Mouse (Mus musculus) liver, embryonic 15.5 days (tissue): Measurements from ENCODE around the gene Kif24. TPM values are rescaled to one million over a fixed set of nuclear protein-coding genes. Genes with fewer than 3 reads are reported as not detected.

Experiments used
- ATAC-seq: fragments of 200-750 bp; cut with Nextera tagmentation; 2 replicates; pipeline ENCODE4 v1.8.0; 2017; ENCODE audit warnings: moderate number of reproducible peaks, mild to moderate bottlenecking, moderate library complexity; ENCODE audit not compliant: insufficient read depth
- H3K27ac ChIP-seq: fragments of 300-500 bp; sonication (generic); replicated peaks from 2 replicates; pipeline ENCODE4 v1.5.1; 2015; ENCODE audit warnings: mild to moderate bottlenecking, inconsistent platforms
- H3K27me3 ChIP-seq: fragments of 300-500 bp; sonication (generic); 2 replicates; pipeline ENCODE4 v1.6.1; 2015; ENCODE audit warnings: mild to moderate bottlenecking, inconsistent platforms
- H3K36me3 ChIP-seq: fragments of 300-500 bp; sonication (generic); replicated peaks from 2 replicates; pipeline ENCODE4 v1.6.1; 2015; ENCODE audit warnings: moderate library complexity, mild to moderate bottlenecking, inconsistent platforms
- H3K4me1 ChIP-seq: fragments of 300-500 bp; sonication (generic); replicated peaks from 2 replicates; pipeline ENCODE4 v1.6.1; 2015; ENCODE audit warnings: inconsistent platforms
- H3K4me2 ChIP-seq: fragments of 300-500 bp; sonication (generic); 2 replicates; pipeline ENCODE4 v1.6.1; 2015; ENCODE audit warnings: moderate library complexity, mild to moderate bottlenecking, inconsistent platforms
- H3K4me3 ChIP-seq: fragments of 300-500 bp; sonication (generic); replicated peaks from 2 replicates; pipeline ENCODE4 v1.5.1; 2015; ENCODE audit warnings: mild to moderate bottlenecking, inconsistent platforms
- H3K9ac ChIP-seq: fragments of 300-500 bp; sonication (generic); 2 replicates; pipeline ENCODE4 v1.6.1; 2015; ENCODE audit warnings: moderate library complexity, mild to moderate bottlenecking, inconsistent platforms
- H3K9me3 ChIP-seq: fragments of 300-500 bp; sonication (generic); replicated peaks from 2 replicates; pipeline ENCODE4 v1.6.1; 2016; ENCODE audit warnings: inconsistent platforms
- WGBS: fragments of 180-500 bp; shearing (Covaris S2); methylation state at CpG from one replicate; pipeline ENCODE4 v1.1.7; 2015; ENCODE audit warnings: mixed read lengths; ENCODE audit not compliant: insufficient replicate concordance; 5-methylcytosine and 5-hydroxymethylcytosine counted together
- polyA plus RNA-seq: library from polyadenylated mRNA; unstranded; fragments of >200 nt; fragmentation: Nextera tagmentation; extraction: Ambion mirVana; gene quantifications from 2 replicates; pipeline ENCODE4 v1.2.1, GENCODE M21; 2015

Kif24 gene
- polyA plus RNA-seq, 1 experiment from 2014 or later: 5.5 TPM

DNA sequence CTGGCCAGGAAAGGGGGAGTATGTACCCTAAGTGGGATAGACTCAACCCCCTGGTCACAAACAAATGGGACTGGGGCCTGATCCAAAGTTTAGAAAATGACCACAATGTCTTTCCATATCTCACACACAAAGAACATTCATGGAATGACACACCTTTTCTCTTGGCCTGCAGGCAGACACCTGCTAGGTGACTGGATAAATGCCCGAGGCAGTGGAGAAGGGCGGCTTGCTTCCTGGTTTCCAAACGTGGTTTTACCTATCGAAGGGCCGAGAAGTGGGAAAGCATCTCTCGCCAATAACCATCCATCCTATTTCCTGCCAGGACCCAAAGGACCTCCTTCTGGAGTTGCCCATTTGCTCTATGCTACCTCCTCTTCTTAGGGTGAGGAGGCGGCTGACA lies 28.3 kb upstream of the Kif24 start:
- Histone ChIP-seq H3K27ac (no peak overlapping the region), H3K4me3 (no peak overlapping the region), H3K36me3 (no peaks in the 10 kb centered on the region), H3K4me2 (no peak overlapping the region), H3K4me1 (peaks cover 17% of the 10 kb centered on the region), H3K9ac (no peak overlapping the region), H3K27me3 (peaks cover 37% of the 10 kb centered on the region), H3K9me3 (no peaks in the 10 kb centered on the region)
- whole genome bisulfite sequencing: 57% methylated on average over 7 of the region's 7 CpGs
- ATAC-seq: no peak

DNA sequence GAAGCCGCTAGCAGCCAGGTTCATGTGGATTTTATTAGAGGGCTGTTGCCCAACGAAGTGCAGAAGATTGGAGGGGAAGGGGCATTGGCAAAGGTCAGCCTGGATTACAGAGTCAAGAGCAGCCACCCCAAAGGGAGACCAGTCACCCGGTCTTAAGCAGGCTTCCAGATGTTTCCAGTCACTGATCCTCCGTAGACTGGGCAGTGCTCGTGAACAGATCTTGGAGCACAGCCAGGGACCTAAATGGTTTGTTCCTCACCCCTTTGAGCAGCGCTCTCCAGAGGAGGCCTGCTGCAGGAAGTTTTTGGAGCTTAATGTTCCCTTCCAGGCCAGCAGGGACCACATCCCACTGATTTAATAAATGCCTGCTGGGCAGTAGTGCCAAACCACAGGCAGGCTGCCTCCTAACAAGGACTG lies 16.9 kb upstream of the Kif24 start:
- Histone ChIP-seq H3K4me3 (no peak overlapping the region), H3K9me3 (no peaks in the 10 kb centered on the region), H3K4me2 (no peak overlapping the region), H3K27ac (no peak overlapping the region), H3K36me3 (peaks cover 3% of the 10 kb centered on the region; the same call in 1 of the 2 replicates), H3K4me1 (no peaks in the 10 kb centered on the region), H3K9ac (no peak overlapping the region), H3K27me3 (no peaks in the 10 kb centered on the region)
- ATAC-seq: no peak
- whole genome bisulfite sequencing: 69% methylated on average over 6 of the region's 6 CpGs

DNA sequence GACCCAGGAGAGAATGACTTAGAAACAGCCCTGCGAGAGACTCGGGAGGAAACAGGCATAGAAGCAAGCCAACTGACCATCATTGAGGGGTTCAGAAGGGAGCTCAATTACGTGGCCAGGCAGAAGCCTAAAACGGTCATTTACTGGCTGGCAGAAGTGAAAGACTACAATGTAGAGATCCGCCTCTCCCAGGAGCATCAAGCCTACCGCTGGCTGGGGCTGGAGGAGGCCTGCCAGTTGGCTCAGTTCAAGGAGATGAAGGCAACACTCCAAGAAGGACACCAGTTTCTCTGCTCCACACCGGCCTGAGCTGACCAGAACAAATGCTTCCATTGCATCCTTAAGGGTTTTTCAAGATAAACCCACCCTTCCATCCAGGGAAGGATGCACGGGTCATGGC lies 15.6 kb upstream of the Kif24 start:
- Histone ChIP-seq H3K27ac (no peak overlapping the region), H3K4me2 (no peak overlapping the region)
- no peak for ATAC-seq

DNA sequence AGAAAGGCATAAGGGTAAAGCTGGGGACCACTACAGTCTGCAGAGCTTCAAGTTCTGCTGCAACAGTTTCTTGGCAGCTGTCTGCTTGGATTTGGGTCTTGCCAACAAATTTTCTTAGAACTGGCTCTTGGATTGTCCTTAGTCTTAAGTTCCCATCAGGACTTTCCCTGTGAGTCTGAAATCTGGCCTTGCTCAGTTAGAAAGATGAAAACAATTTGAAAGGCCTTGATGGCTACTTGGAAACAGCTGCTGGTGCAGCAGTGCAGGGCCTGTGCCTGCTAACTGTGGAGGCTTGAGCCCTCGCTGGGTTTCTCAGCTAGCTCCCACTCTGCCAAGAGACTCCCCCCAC lies 14.7 kb upstream of the Kif24 start:
- Histone ChIP-seq H3K27ac (no peak overlapping the region), H3K4me3 (no peak overlapping the region), H3K4me1 (no peaks in the 10 kb centered on the region), H3K36me3 (peaks cover 3% of the 10 kb centered on the region; the same call in 1 of the 2 replicates), H3K9ac (no peak overlapping the region), H3K9me3 (no peaks in the 10 kb centered on the region), H3K27me3 (no peaks in the 10 kb centered on the region), H3K4me2 (no peak overlapping the region)
- WGBS: 76% methylated on average over 1 of the region's 1 CpGs
- ATAC-seq: no peak

More for the DNA sequence above, 15.6 kb upstream of the Kif24 start:
- Histone ChIP-seq H3K27me3 (no peaks in the 10 kb centered on the region), H3K9ac (no peak overlapping the region), H3K4me1 (no peaks in the 10 kb centered on the region), H3K36me3 (peaks cover 3% of the 10 kb centered on the region; the same call in 1 of the 2 replicates), H3K4me3 (no peak overlapping the region), H3K9me3 (no peaks in the 10 kb centered on the region)
- WGBS: 68% methylated on average over 8 of the region's 8 CpGs

DNA sequence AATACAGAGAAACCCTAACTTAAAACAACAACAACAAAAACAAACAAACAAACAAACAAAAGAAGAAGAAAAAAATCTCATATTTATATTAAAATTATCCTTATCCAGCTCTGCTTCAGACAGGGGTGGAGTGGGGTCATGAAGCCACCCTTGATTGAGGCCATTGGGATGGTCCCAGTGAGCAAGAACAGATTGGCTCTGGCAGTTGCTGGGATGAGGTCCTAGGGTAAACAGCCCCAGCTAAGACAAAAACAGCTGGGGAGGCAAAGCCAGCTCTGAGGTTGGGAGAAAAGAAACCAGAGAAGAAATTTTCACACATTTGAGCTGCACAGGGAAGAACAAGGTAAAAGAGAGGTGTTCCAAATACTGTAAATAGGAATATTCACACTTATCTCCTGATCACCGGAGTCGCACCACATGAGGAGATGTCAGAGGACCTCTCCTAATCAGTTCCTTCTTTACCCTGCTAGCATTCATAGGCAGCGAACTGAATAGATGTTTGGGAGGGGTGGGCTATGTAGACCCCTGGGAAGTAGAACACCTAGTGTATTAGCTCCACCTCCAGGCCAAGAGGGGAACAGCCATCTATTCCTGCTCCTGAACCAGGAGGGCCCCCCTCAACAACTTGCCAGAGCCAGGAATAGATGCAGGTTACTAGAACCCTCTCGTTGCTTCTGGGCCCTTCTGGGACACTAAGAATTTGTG lies 14.2 kb upstream of the Kif24 start:
- peaks cover 3% of the 10 kb centered on the region; the same call in 1 of the 2 replicates for H3K36me3 ChIP-seq
- no peaks in the 10 kb centered on the region for H3K4me1 ChIP-seq
- no peak overlapping the region for H3K4me2 ChIP-seq
- no peak overlapping the region for H3K27ac ChIP-seq
- WGBS: 60% methylated on average over 4 of the region's 4 CpGs
- H3K27me3 ChIP-seq: no peaks in the 10 kb centered on the region
- no peak overlapping the region for H3K9ac ChIP-seq
- H3K9me3 ChIP-seq: no peaks in the 10 kb centered on the region
- no peak for ATAC-seq
- H3K4me3 ChIP-seq: no peak overlapping the region

DNA sequence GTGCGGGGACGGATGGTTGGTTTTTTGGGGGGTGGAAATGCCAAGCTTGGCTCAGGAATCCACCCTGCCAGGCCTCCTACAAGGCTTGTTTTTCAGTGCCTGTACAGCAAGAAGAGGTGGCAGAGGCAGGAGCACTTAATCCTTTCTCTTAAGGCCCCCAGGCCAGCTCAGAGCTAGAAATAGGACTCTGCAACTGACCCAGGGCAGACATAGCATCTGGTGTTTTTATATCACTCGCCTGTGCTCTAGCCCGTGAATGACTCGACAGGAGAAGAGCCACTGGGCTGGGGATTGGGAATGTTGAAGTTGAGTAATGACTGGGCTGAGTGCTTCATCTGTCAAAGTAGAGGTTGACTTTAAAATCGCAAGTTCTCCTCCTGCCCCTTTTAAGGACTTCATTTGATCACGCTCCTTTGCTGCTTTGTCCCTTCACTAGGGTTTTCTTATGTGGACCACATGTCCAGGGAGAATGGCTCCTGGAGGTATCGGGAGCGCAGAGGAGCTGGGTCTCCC lies 13.0 kb upstream of the Kif24 start:
- ATAC-seq: no peak
- Histone ChIP-seq H3K36me3 (peaks cover 3% of the 10 kb centered on the region; the same call in 1 of the 2 replicates), H3K27ac (no peak overlapping the region), H3K27me3 (no peaks in the 10 kb centered on the region), H3K4me1 (no peaks in the 10 kb centered on the region), H3K9me3 (no peaks in the 10 kb centered on the region), H3K4me3 (no peak overlapping the region), H3K4me2 (no peak overlapping the region), H3K9ac (no peak overlapping the region)
- 75% methylated on average over 9 of the region's 9 CpGs for WGBS

DNA sequence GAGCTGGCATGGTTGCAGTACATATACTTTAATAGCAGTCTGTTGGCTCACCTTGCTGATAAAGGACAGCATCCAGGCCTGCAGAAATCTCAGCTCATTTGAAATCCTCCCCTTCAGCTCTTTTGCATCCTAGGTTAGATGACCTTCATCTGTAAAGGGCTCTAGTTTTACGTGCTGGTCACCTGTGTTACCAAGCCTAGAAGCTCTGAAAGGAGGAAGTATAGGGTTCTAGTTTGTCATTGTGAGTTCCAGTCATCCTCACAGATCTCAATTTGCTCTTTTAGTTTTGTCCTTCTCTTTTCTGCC lies 6.7 kb upstream of the Kif24 start:
- no peak for ATAC-seq
- no peaks in the 10 kb centered on the region for H3K9me3 ChIP-seq
- H3K4me1 ChIP-seq: no peaks in the 10 kb centered on the region
- H3K9ac ChIP-seq: no peak overlapping the region
- H3K27ac ChIP-seq: no peak overlapping the region
- H3K4me2 ChIP-seq: no peak overlapping the region
- H3K36me3 ChIP-seq: no peaks in the 10 kb centered on the region
- H3K27me3 ChIP-seq: no peaks in the 10 kb centered on the region
- WGBS: 77% methylated on average over 1 of the region's 1 CpGs
- no peak overlapping the region for H3K4me3 ChIP-seq

DNA sequence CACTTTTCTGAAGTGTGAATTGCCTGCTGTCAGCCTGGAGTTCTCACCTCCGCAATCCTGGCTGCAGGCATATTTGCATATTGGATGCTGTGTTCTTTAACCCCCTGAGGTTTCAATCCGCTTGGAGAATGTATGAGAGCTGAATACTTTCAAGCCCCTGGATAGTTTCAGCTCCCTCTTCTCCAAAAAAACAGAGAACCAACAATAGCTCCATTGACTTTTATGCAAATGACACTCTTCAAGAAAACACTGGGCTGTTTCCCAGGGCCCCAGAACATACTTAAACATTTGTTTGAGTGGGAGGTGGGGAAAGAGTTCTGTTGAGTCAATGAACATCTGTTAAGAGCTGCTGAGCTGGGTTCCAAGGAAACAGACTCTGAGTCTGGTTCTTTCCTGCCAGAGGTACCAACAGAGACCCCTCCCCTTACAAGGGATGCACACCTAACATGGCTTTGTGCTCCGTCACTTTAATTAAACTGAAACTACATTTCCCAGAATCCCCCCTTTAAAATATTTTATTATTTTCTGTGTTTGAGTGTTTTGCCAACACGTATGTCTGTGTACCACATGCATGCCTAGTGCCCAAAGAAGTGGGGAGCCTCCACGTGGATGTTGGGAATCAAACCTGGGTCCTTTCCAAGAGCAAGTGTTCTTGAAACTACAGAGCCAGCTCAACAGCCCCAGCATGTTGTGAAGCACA lies 6.1 kb upstream of the Kif24 start:
- WGBS: 58% methylated on average over 5 of the region's 5 CpGs
- no peak for ATAC-seq
- peaks cover 2% of the 10 kb centered on the region; the same call in 1 of the 2 replicates for H3K4me1 ChIP-seq

DNA sequence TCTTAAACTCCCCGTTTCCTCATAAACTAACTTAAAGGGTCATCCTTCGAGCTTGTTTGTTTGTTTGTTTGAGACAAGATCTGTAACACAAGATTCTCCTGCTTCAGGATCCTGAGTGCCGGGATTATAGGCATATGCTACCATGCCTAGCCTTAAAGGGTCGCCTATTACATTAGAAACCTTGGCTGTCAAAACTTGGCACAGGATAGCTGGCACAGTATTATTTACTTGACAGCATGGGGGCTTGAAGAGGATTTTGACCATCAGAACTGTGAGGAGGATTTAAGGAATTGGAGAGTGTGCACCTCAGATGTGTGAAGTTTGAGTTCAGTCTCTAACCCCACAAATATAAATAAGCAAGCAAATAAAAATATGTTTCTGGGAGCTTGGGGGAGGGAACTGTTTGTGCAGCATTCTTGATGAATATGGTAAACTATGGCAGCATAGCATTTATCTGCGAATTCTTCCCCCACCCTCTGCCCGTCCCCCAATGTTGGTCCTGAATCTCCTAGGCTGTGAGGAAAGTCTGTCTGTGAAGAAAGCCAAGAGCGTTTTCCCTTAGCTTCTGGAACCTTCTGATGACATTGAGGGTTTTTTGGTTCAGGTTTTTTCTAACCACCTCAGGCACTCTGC lies 5.5 kb upstream of the Kif24 start:
- no peaks in the 10 kb centered on the region for H3K27me3 ChIP-seq
- no peaks in the 10 kb centered on the region for H3K36me3 ChIP-seq
- no peak overlapping the region for H3K27ac ChIP-seq
- WGBS: 62% methylated on average over 7 of the region's 7 CpGs
- no peak for ATAC-seq
- no peak overlapping the region for H3K4me2 ChIP-seq
- H3K9ac ChIP-seq: no peak overlapping the region
- peaks cover 9% of the 10 kb centered on the region for H3K4me1 ChIP-seq
- no peak overlapping the region for H3K4me3 ChIP-seq
- no peaks in the 10 kb centered on the region for H3K9me3 ChIP-seq

More for the DNA sequence above, 6.1 kb upstream of the Kif24 start:
- Histone ChIP-seq H3K27me3 (no peaks in the 10 kb centered on the region), H3K9me3 (no peaks in the 10 kb centered on the region), H3K27ac (no peak overlapping the region), H3K4me3 (no peak overlapping the region), H3K4me2 (no peak overlapping the region), H3K36me3 (no peaks in the 10 kb centered on the region), H3K9ac (no peak overlapping the region)

DNA sequence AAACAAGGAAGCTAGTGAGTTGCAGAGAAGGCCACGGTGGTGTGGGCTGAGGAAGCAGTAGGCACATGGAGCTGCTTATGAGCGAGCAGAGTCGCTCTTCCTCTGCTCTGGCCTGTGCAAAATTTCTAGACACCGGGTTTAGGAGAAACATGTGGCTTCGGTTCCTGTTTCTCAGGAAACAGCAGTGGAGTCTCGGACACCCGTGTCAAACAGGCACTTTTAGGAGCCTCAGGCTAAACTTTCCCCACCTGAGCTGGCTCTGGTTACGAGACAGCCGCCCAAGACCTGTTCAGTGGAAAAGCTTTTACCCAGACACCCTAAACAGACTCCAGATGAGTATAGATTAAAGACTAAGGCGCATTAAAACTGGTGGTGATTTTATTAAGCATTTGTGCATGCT lies 4.5 kb upstream of the Kif24 start:
- Histone ChIP-seq H3K4me2 (no peak overlapping the region), H3K4me3 (no peak overlapping the region), H3K9ac (no peak overlapping the region), H3K4me1 (peaks cover 9% of the 10 kb centered on the region), H3K36me3 (no peaks in the 10 kb centered on the region), H3K27me3 (no peaks in the 10 kb centered on the region), H3K9me3 (no peaks in the 10 kb centered on the region), H3K27ac (no peak overlapping the region)
- ATAC-seq: no peak
- 53% methylated on average over 10 of the region's 10 CpGs for WGBS

DNA sequence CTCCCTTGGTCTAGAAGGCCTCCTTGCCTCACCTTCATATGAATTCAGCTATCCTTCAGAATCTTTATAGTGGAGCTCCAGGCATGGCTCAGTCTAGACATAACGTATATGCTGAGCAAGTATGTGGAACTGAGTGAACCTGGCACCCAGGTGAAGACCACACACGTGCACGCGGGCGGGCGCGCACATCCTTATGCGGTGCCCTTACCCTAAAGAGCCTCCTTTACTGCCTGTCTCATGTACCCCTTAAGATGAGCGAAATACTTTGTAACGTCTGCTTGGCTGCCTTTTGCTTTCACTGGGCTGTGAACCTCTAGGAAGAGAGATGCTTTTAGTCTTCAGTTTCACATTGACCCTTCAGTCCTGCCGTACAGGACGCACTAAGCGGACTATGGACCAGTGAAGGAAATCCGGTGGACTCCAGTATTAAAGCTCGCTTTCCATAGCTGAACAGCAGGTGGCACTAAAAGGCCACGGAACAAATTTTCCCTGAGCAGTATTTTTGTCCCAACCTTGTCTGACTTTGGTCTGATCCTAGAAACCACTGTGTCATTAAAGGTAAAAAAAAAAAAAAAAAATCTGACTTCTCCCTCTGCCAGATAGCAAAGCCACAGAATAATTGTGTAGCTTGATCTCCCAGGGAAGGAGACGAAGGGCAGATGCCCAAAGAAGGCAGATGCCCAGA lies 3.9 kb upstream of the Kif24 start:
- ATAC-seq: no peak
- 48% methylated on average over 17 of the region's 17 CpGs for WGBS
- no peak overlapping the region for H3K9ac ChIP-seq
- peaks cover 10% of the 10 kb centered on the region for H3K4me1 ChIP-seq
- no peak overlapping the region for H3K27ac ChIP-seq
- no peaks in the 10 kb centered on the region for H3K9me3 ChIP-seq
- H3K27me3 ChIP-seq: no peaks in the 10 kb centered on the region
- H3K36me3 ChIP-seq: no peaks in the 10 kb centered on the region
- no peak overlapping the region for H3K4me3 ChIP-seq
- H3K4me2 ChIP-seq: no peak overlapping the region
